Mouse (Mus musculus) myocyte (in vitro differentiated cells): ENCODE data around the gene H2al2a. TPM values are rescaled to one million over a fixed set of nuclear protein-coding genes. Genes with fewer than 3 reads are reported as not detected.

Source experiments
- H3K27me3 ChIP-seq: one replicate; pipeline ENCODE4 v1.6.1; 2011; ENCODE audit not compliant: control insufficient read depth, insufficient read depth, insufficient read length
- H3K36me3 ChIP-seq: one replicate; pipeline ENCODE4 v1.6.1; 2011; ENCODE audit not compliant: control insufficient read depth, insufficient read depth
- H3K4me2 ChIP-seq: one replicate; pipeline ENCODE4 v1.6.1; 2011; ENCODE audit warnings: low read depth, control low read depth
- H3K4me3 ChIP-seq: one replicate; pipeline ENCODE4 v1.5.1; 2011; ENCODE audit warnings: mild to moderate bottlenecking, control low read depth, moderate library complexity
- H3K79me2 ChIP-seq: one replicate; pipeline ENCODE4 v1.6.1; 2011; ENCODE audit not compliant: control insufficient read depth, insufficient read depth
- H3ac ChIP-seq: one replicate; pipeline ENCODE4 v1.6.1; 2011; ENCODE audit not compliant: control insufficient read depth, insufficient read length
- CEBPB ChIP-seq: IDR thresholded peaks from 2 replicates; pipeline ENCODE4 v1.6.1; 2011; ENCODE audit warnings: mild to moderate bottlenecking, moderate library complexity; ENCODE audit not compliant: poor library complexity, insufficient read depth, severe bottlenecking
- E2F4 ChIP-seq: IDR thresholded peaks from one replicate; pipeline ENCODE4 v1.6.1; 2011; ENCODE audit warnings: mild to moderate bottlenecking, control low read depth, moderate library complexity; ENCODE audit not compliant: insufficient read depth
- MAX ChIP-seq: IDR thresholded peaks from one replicate; pipeline ENCODE4 v1.6.1; 2011; ENCODE audit warnings: low read depth, mild to moderate bottlenecking, control low read depth
- MYOD1 ChIP-seq, 3 experiments: IDR thresholded peaks; one replicate each; pipeline ENCODE4 v1.6.1; 2011; ENCODE audit warnings: control low read depth in 2 of 3, low read depth in 2 of 3, mild to moderate bottlenecking in 2 of 3, moderate library complexity in 1 of 3; ENCODE audit not compliant: insufficient read length in 2 of 3, control insufficient read depth in 1 of 3
- MYOG ChIP-seq, 3 experiments: IDR thresholded peaks; one replicate each; pipeline ENCODE4 v1.6.1; 2011; ENCODE audit warnings: control low read depth in 2 of 3, low read depth in 2 of 3, mild to moderate bottlenecking in 2 of 3; ENCODE audit not compliant: insufficient read length in 2 of 3, control insufficient read depth in 1 of 3, insufficient read depth in 1 of 3
- POLR2A ChIP-seq: IDR thresholded peaks from one replicate; pipeline ENCODE4 v1.6.1; 2011; ENCODE audit warnings: low read depth, mild to moderate bottlenecking, control low read depth, moderate library complexity; ENCODE audit not compliant: insufficient read length
- POLR2AphosphoS2 ChIP-seq: IDR thresholded peaks from one replicate; pipeline ENCODE4 v1.6.1; 2011; ENCODE audit warnings: low read depth, control low read depth; ENCODE audit not compliant: insufficient read length
- REST ChIP-seq: IDR thresholded peaks from one replicate; pipeline ENCODE4 v1.6.1; 2011; ENCODE audit warnings: mild to moderate bottlenecking, control low read depth, moderate library complexity; ENCODE audit not compliant: insufficient read depth, insufficient read length
- SRF ChIP-seq: IDR thresholded peaks from one replicate; pipeline ENCODE4 v1.6.1; 2011; ENCODE audit warnings: low read depth; ENCODE audit not compliant: control insufficient read depth, insufficient read length
- TCF12 ChIP-seq: IDR thresholded peaks from one replicate; pipeline ENCODE4 v1.6.1; 2011; ENCODE audit warnings: mild to moderate bottlenecking, control low read depth; ENCODE audit not compliant: poor library complexity, insufficient read depth, severe bottlenecking
- TCF3 ChIP-seq: IDR thresholded peaks from one replicate; pipeline ENCODE4 v1.6.1; 2011; ENCODE audit warnings: low read depth, control low read depth; ENCODE audit not compliant: insufficient read length
- USF1 ChIP-seq: IDR thresholded peaks from one replicate; pipeline ENCODE4 v1.6.1; 2011; ENCODE audit warnings: low read depth, mild to moderate bottlenecking, control low read depth, moderate library complexity
- polyA plus RNA-seq: library from polyadenylated mRNA; unstranded; fragments of >200 nt; fragmentation: generic; extraction: Trizol; gene quantifications from one replicate; pipeline ENCODE4 v1.2.1, GENCODE M21; 2012; ENCODE audit warnings: missing spikeins

The H2al2a gene
- polyA plus RNA-seq, 1 experiment, result not detected

DNA sequence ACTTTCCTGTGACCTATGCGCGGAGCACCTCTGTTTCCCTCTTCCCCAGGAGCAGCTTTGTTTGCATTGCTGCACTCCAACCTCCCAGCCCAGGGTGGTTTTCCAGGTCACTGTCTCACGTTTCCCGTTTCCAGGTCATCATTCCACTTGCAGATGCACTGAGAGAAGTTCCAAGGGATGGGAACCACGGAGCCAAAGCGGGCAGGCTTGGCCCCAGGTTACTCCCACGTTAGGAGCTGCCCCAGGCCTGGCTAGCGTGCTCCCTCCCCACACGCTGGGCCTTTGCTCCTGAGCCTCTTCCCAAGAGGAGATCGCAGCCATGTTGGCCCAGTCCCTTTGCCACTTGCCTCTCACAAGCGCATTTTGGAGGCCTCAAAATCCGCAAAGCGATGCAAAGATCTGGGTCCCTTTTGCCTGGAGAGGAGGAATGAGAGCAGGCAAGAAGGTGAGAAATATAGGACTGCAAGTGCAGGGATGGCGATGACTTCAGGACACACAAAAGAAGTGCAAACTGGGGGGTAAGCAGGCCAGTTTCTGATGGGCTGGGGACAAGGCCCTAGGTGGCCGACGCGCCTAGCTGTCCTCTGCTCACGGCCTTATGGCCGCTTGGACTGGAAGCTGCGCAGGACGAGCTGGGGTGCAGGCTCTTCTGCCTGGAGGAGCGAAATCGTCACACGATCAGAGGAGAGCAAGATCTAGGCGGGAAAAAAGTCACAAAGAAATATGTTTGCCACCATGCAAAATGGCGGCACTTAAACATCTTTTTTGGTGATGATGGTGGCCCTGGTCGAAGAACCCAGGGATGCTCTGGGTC is 43.8 kb upstream of the H2al2a start:
- no peak overlapping the region for H3ac ChIP-seq
- no peak overlapping the region for H3K4me3 ChIP-seq
- TF ChIP-seq E2F4, result no peak
- TF ChIP-seq SRF, result no peak
- no peak for TF ChIP-seq TCF3
- TF ChIP-seq TCF12, result no peak
- no peak for TF ChIP-seq USF1
- no peak for TF ChIP-seq CEBPB
- TF ChIP-seq MYOD1 (IDR thresholded peaks at IDR 0.05; ENCODE audit: control insufficient read depth in 1 of 3, insufficient read length in 2 of 3, low read depth in 2 of 3), result no peak
- TF ChIP-seq MYOG (IDR thresholded peaks at IDR 0.05; ENCODE audit: control insufficient read depth in 1 of 3, insufficient read depth in 1 of 3, insufficient read length in 2 of 3, low read depth in 2 of 3), result no peak
- TF ChIP-seq POLR2AphosphoS2, result no peak
- TF ChIP-seq POLR2A, result no peak
- no peak for TF ChIP-seq MAX
- TF ChIP-seq REST, result no peak
- no peaks in the 10 kb centered on the region for H3K79me2 ChIP-seq
- no peaks in the 10 kb centered on the region for H3K36me3 ChIP-seq
- no peak overlapping the region for H3K4me2 ChIP-seq
- no peaks in the 10 kb centered on the region for H3K27me3 ChIP-seq

DNA sequence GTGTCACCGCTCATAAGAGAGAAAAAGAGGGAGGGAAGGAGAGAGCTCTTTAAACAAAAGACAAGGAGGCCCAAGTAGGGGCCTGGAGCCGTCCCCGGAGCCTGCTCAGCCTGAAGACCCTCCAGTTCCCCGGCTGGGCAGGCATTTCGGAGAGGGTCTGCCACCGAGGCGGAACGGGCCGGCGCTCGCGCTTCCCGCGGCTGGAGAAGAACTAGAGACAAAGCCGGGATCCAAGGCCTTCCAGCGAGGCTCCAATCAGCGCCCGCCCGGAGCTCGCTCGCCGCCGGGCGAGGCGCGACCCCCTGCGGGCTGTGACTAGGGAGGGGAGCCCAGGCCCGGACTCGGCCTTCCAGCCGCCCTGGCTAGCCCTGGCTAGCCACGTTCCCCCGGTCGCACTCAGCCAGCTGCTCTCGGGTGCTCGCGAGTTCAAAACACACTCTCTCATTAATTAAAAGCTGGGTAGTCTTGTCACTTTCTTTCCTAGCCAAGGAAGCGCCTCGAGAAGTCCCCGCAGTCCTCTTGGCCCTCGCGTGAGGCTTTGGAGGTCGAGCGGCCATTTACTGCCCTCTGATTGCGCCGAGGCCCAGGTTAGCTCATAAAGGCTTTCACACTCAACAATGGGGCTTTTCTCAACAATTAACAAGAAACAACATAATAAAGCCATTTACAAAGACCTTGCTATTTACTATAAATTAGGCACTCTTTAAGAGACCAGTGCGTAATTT is 43.0 kb upstream of the H2al2a start:
- Histone ChIP-seq H3ac (no peak overlapping the region), H3K36me3 (no peaks in the 10 kb centered on the region), H3K4me3 (no peak overlapping the region), H3K79me2 (no peaks in the 10 kb centered on the region), H3K4me2 (no peak overlapping the region), H3K27me3 (no peaks in the 10 kb centered on the region)
- no peak for TF ChIP-seq TCF3
- no peak for TF ChIP-seq E2F4
- no peak for TF ChIP-seq MYOD1 (IDR thresholded peaks at IDR 0.05; ENCODE audit: control insufficient read depth in 1 of 3, insufficient read length in 2 of 3, low read depth in 2 of 3)
- TF ChIP-seq MAX, result no peak
- no peak for TF ChIP-seq MYOG (IDR thresholded peaks at IDR 0.05; ENCODE audit: control insufficient read depth in 1 of 3, insufficient read depth in 1 of 3, insufficient read length in 2 of 3, low read depth in 2 of 3)
- no peak for TF ChIP-seq POLR2A
- TF ChIP-seq REST, result no peak
- TF ChIP-seq USF1, result no peak
- TF ChIP-seq TCF12, result no peak

DNA sequence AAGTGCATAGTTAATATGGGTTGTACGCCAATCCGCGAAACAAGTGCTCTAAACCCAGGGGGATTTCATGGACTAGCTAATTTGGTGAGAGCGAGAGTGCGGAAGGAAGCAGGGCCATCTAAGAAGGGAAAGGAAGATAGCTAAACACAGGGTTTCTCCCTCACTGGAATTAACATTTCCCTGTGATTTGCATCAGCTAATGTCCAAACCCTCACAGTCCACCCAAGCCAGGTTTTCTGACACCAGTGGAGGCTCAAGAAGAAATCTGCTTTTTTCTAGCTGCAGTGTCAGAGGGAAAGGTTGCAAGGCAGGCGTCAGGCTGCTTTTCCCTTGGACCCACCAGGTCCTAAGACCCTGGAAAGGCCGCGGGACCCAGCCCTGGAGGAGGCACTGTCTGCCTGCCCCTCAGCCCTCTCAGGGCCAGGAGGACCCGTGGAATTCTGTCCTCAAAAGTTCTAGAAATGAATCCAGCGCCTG is 42.2 kb upstream of the H2al2a start:
- H3K4me2 ChIP-seq, result no peak overlapping the region

GRCm38 (mm10) chr2:18038141-18038752 is 41.5 kb upstream of the H2al2a start:
- Histone ChIP-seq H3K27me3 (no peaks in the 10 kb centered on the region), H3K36me3 (no peaks in the 10 kb centered on the region)
- no peak for TF ChIP-seq CEBPB
- TF ChIP-seq TCF3, result no peak
- TF ChIP-seq E2F4, result no peak
- TF ChIP-seq MYOG (IDR thresholded peaks at IDR 0.05; ENCODE audit: control insufficient read depth in 1 of 3, insufficient read depth in 1 of 3, insufficient read length in 2 of 3, low read depth in 2 of 3), result no peak
- no peak for TF ChIP-seq USF1
- no peak for TF ChIP-seq SRF
- no peak for TF ChIP-seq REST
- TF ChIP-seq TCF12, result no peak
- TF ChIP-seq MAX, result no peak
- no peak for TF ChIP-seq POLR2A
- TF ChIP-seq POLR2AphosphoS2, result no peak
- TF ChIP-seq MYOD1 (IDR thresholded peaks at IDR 0.05; ENCODE audit: control insufficient read depth in 1 of 3, insufficient read length in 2 of 3, low read depth in 2 of 3), result no peak

More for the DNA sequence above, 42.2 kb upstream of the H2al2a start:
- no peaks in the 10 kb centered on the region for H3K79me2 ChIP-seq
- H3K36me3 ChIP-seq, result no peaks in the 10 kb centered on the region
- TF ChIP-seq CEBPB (no peak), POLR2AphosphoS2 (no peak), MYOD1 (IDR thresholded peaks at IDR 0.05; ENCODE audit: control insufficient read depth in 1 of 3, insufficient read length in 2 of 3, low read depth in 2 of 3) (no peak), TCF12 (no peak), POLR2A (no peak), MAX (no peak), E2F4 (no peak), MYOG (IDR thresholded peaks at IDR 0.05; ENCODE audit: control insufficient read depth in 1 of 3, insufficient read depth in 1 of 3, insufficient read length in 2 of 3, low read depth in 2 of 3) (no peak), SRF (no peak), TCF3 (no peak), USF1 (no peak), REST (no peak)
- H3K27me3 ChIP-seq, result no peaks in the 10 kb centered on the region
- no peak overlapping the region for H3ac ChIP-seq
- no peak overlapping the region for H3K4me3 ChIP-seq

More at GRCm38 (mm10) chr2:18038141-18038752, 41.5 kb upstream of the H2al2a start:
- no peaks in the 10 kb centered on the region for H3K79me2 ChIP-seq
- H3ac ChIP-seq, result no peak overlapping the region
- H3K4me3 ChIP-seq, result no peak overlapping the region
- no peak overlapping the region for H3K4me2 ChIP-seq
